Comparison of ENCODE assay signal across 9 mouse cellular contexts in the genomic region with DNA sequence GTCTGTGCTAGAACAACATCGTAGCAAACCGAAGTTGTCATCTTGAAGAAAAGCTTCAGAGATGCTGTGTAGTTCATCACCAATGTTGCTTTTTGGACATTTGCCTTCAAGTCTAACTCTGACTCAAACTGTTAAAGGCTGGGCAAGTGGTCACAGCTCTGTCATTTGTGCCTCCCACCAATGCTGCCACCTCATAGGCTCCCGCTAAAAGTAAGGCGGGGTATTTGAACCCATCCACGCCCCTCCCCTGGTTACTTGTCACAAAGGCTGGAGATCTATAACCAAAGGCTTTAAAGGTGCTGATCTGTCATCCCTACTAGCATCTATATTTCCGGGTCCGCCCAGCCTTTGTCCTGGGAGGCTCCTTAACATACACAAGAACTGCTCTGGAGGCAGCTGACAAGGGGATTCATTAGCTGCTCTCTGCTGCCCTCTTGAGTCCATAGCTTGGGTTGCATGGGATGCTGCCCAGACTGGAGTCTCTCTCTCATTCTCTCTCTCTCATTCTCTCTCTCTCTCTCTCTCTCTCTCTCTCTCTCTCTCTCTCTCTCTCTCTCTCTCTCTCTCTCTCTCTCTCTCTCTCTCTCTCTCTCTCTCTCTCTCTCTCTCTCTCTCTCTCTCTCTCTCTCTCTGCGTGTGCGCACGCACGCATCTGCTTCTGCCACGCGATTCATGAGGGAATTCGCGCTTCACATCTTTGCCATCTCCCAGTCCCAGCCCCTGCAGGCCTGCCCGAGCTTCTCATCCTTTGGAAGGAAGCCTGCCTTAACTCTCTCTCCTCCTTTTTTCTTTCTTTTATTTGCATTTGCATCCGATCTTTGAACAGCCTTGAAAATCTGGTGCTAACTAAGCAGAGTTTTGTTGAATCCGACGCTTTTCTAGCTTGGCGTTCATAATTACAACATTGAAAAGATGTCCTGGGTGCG. TPM values are rescaled to one million over a fixed set of nuclear protein-coding genes. Genes with fewer than 3 reads are reported as not detected.
DNase-seq lines count a peak whose midpoint lies in the region; ATAC-seq and TF ChIP-seq lines count a peak whose summit lies in the region.
"Had no signal": no experiment of that assay in that cellular context is flagged by ENCODE, and none has a peak within 500 bp of the region (broad histone marks: within the 10 kb centered on the region; RNA-seq: fewer than 3 reads in every experiment).

No protein-coding gene starts in this region.

- TF ChIP-seq CTCF in liver, embryonic 14.5 days (IDR thresholded peaks at IDR 0.05; ENCODE audit: low read depth), result peak; percentile 84
- peak; percentile 71 for TF ChIP-seq CTCF in testis, adult 2 months (IDR thresholded peaks at IDR 0.05; ENCODE audit: control insufficient read depth, insufficient read depth, insufficient replicate concordance, low read depth, low read length)

- H3K27ac ChIP-seq in heart, embryonic 15.5 days, result no peak overlapping the region
- no peak overlapping the region for H3K27ac ChIP-seq in liver, embryonic 14.5 days
- no peak overlapping the region for H3K27ac ChIP-seq in neural tube, embryonic 14.5 days (ENCODE audit: low read depth, low read length)
- no peak overlapping the region for H3K27ac ChIP-seq in testis, adult 2 months (ENCODE audit: control insufficient read depth, insufficient read depth, low read depth, low read length)
- H3K27ac ChIP-seq: liver, embryonic 15.5 days had no signal

- peak; percentile 34 to 58 for DNase-seq in CD8-positive naive resting alpha-beta T cell, adult 2 months (ENCODE audit: low read depth in 2 of 2, low spot score in 2 of 2)
- DNase-seq in brain, embryonic 18.5 days (ENCODE audit: low read depth, low spot score), result peak; percentile 55
- peak; percentile 62 for DNase-seq in fibroblast of lung, adult 2 months (ENCODE audit: low read depth)
- peak; percentile 53 to 80 for DNase-seq in kidney, postnatal 25 days
- DNase-seq in liver, embryonic 14.5 days (ENCODE audit: low read depth in 3 of 3, low spot score in 3 of 3), result peak; percentile 36 to 60 (median 47)

- H3K27me3 ChIP-seq in heart, embryonic 15.5 days, result no peaks in the 10 kb centered on the region
- no peaks in the 10 kb centered on the region for H3K27me3 ChIP-seq in liver, embryonic 14.5 days (ENCODE audit: control insufficient read depth, insufficient read depth, low read length)
- H3K27me3 ChIP-seq in neural tube, embryonic 14.5 days (ENCODE audit: control insufficient read depth, insufficient read depth, low read length), result no peaks in the 10 kb centered on the region
- H3K27me3 ChIP-seq in testis, adult 2 months (ENCODE audit: control insufficient read depth, insufficient read depth, low read length), result no peaks in the 10 kb centered on the region
- H3K27me3 ChIP-seq: liver, embryonic 15.5 days had no signal

- ATAC-seq in heart, embryonic 15.5 days (replicated peaks; ENCODE audit: insufficient number of reproducible peaks, insufficient read depth, low FRiP score, low read depth), result peak; percentile 66
- peak; percentile 68 for ATAC-seq in liver, embryonic 14.5 days (ENCODE audit: insufficient read depth)
- ATAC-seq in neural tube, embryonic 14.5 days (ENCODE audit: low read depth), result peak; percentile 87

- H3K4me1 ChIP-seq in heart, embryonic 15.5 days (replicated peaks), result peaks cover 3% of the 10 kb centered on the region; the same call in 1 of the 2 replicates
- H3K4me1 ChIP-seq in liver, embryonic 14.5 days (replicated peaks; ENCODE audit: control insufficient read depth in 2 of 2, insufficient read depth in 2 of 2, low read length in 1 of 2), result no peaks in the 10 kb centered on the region
- no peaks in the 10 kb centered on the region for H3K4me1 ChIP-seq in neural tube, embryonic 14.5 days (ENCODE audit: control insufficient read depth, insufficient read depth, low read length)
- H3K4me1 ChIP-seq in testis, adult 2 months (ENCODE audit: control insufficient read depth, insufficient read depth, low read length), result no peaks in the 10 kb centered on the region
- H3K4me1 ChIP-seq: liver, embryonic 15.5 days had no signal

- no peak for TF ChIP-seq POLR2A in testis, adult 2 months (IDR thresholded peaks at IDR 0.05; ENCODE audit: control insufficient read depth, low read depth, low read length)

- no peak for TF ChIP-seq EP300 in liver, embryonic 14.5 days (IDR thresholded peaks at IDR 0.05; ENCODE audit: low read depth)

- H3K36me3 ChIP-seq in heart, embryonic 15.5 days, result no peaks in the 10 kb centered on the region
- H3K36me3 ChIP-seq in liver, embryonic 14.5 days (replicated peaks; ENCODE audit: control insufficient read depth, insufficient read depth, low read depth), result no peaks in the 10 kb centered on the region
- no peaks in the 10 kb centered on the region for H3K36me3 ChIP-seq in neural tube, embryonic 14.5 days (ENCODE audit: control insufficient read depth, insufficient read depth, low read length)
- H3K36me3 ChIP-seq in testis, adult 2 months (ENCODE audit: control insufficient read depth, insufficient read depth, low read length), result no peaks in the 10 kb centered on the region
- H3K36me3 ChIP-seq: liver, embryonic 15.5 days had no signal

- 45% methylated on average over 21 of the region's 21 CpGs for WGBS in heart, embryonic 15.5 days
- WGBS in liver, embryonic 14.5 days (ENCODE audit: insufficient replicate concordance), result 43% methylated on average over 21 of the region's 21 CpGs
- 50% methylated on average over 21 of the region's 21 CpGs for WGBS in neural tube, embryonic 14.5 days

- peak overlapping the region; percentile 53 for H3K4me2 ChIP-seq in heart, embryonic 15.5 days
- H3K4me2 ChIP-seq in liver, embryonic 14.5 days (ENCODE audit: low read depth), result no peak overlapping the region
- H3K4me2 ChIP-seq in neural tube, embryonic 14.5 days (ENCODE audit: low read depth, low read length), result no peak overlapping the region
- H3K4me2 ChIP-seq: liver, embryonic 15.5 days had no signal

- H3K9ac ChIP-seq in heart, embryonic 15.5 days, result no peak overlapping the region
- no peak overlapping the region for H3K9ac ChIP-seq in liver, embryonic 14.5 days (replicated peaks)
- no peak overlapping the region for H3K9ac ChIP-seq in neural tube, embryonic 14.5 days (replicated peaks; ENCODE audit: low read depth, low read length)
- H3K9ac ChIP-seq: liver, embryonic 15.5 days had no signal

- peak overlapping the region; percentile 8; the same call in 1 of the 2 replicates for H3K4me3 ChIP-seq in heart, embryonic 15.5 days
- no peak overlapping the region for H3K4me3 ChIP-seq in liver, embryonic 14.5 days (ENCODE audit: insufficient read depth in 1 of 2, low read depth in 2 of 2, low read length in 2 of 2)
- no peak overlapping the region for H3K4me3 ChIP-seq in neural tube, embryonic 14.5 days (ENCODE audit: low read depth, low read length)
- peak overlapping the region; percentile 28 for H3K4me3 ChIP-seq in testis, adult 2 months (ENCODE audit: control insufficient read depth, low read depth, low read length)
- H3K4me3 ChIP-seq: liver, embryonic 15.5 days had no signal

- H3K9me3 ChIP-seq in heart, embryonic 15.5 days (replicated peaks), result no peaks in the 10 kb centered on the region
- no peaks in the 10 kb centered on the region for H3K9me3 ChIP-seq in liver, embryonic 14.5 days (ENCODE audit: control insufficient read depth, low read length)
- H3K9me3 ChIP-seq in neural tube, embryonic 14.5 days (ENCODE audit: control insufficient read depth, low read length), result no peaks in the 10 kb centered on the region
- H3K9me3 ChIP-seq: liver, embryonic 15.5 days had no signal

RNA-seq across cellular contexts. Expression of a gene that starts 17.7 kb away (rescaled TPM):
- 353 and 399 TPM in 2 replicates for polyA plus RNA-seq in heart, embryonic 15.5 days (2015; fragmentation: Nextera tagmentation; extraction: Ambion mirVana)
- polyA plus RNA-seq in liver, embryonic 14.5 days (2012; rRNA removed), result 184 and 339 TPM in 2 replicates
- 398 and 401 TPM in 2 replicates for polyA plus RNA-seq in liver, embryonic 14.5 days (2014; fragmentation: Nextera tagmentation; extraction: Ambion mirVana)
- 513 and 544 TPM in 2 replicates for polyA plus RNA-seq in neural tube, embryonic 14.5 days (2014; fragmentation: Nextera tagmentation; extraction: Ambion mirVana)
- 423 and 429 TPM in 2 replicates for polyA plus RNA-seq in testis, adult 2 months (2012; rRNA removed)

RNA-seq across cellular contexts. Expression of a gene that starts 19.4 kb away (rescaled TPM):
- not detected in 2 replicates for polyA plus RNA-seq in heart, embryonic 15.5 days (2015; fragmentation: Nextera tagmentation; extraction: Ambion mirVana)
- not detected in 2 replicates for polyA plus RNA-seq in liver, embryonic 14.5 days (2012; rRNA removed)
- polyA plus RNA-seq in liver, embryonic 14.5 days (2014; fragmentation: Nextera tagmentation; extraction: Ambion mirVana), result not detected in 2 replicates
- polyA plus RNA-seq in neural tube, embryonic 14.5 days (2014; fragmentation: Nextera tagmentation; extraction: Ambion mirVana), result not detected in 2 replicates
- polyA plus RNA-seq in testis, adult 2 months (2012; rRNA removed), result 0.36 and 0.49 TPM in 2 replicates
- polyA plus RNA-seq: liver, embryonic 15.5 days had no signal

RNA-seq across cellular contexts. Expression of a gene that starts 36.2 kb away (rescaled TPM):
- polyA plus RNA-seq in heart, embryonic 15.5 days (2015; fragmentation: Nextera tagmentation; extraction: Ambion mirVana), result 15.4 and 17.0 TPM in 2 replicates
- polyA plus RNA-seq in liver, embryonic 14.5 days (2012; rRNA removed), result 6.7 and 10.0 TPM in 2 replicates
- polyA plus RNA-seq in liver, embryonic 14.5 days (2014; fragmentation: Nextera tagmentation; extraction: Ambion mirVana), result 8.0 and 8.7 TPM in 2 replicates
- 83.6 and 96.9 TPM in 2 replicates for polyA plus RNA-seq in neural tube, embryonic 14.5 days (2014; fragmentation: Nextera tagmentation; extraction: Ambion mirVana)
- 18.5 and 22.2 TPM in 2 replicates for polyA plus RNA-seq in testis, adult 2 months (2012; rRNA removed)

RNA-seq across cellular contexts. Expression of a gene that starts 36.3 kb away (rescaled TPM):
- polyA plus RNA-seq in heart, embryonic 15.5 days (2015; fragmentation: Nextera tagmentation; extraction: Ambion mirVana), result 12.5 and 16.0 TPM in 2 replicates
- polyA plus RNA-seq in liver, embryonic 14.5 days (2012; rRNA removed), result 4.8 and 6.1 TPM in 2 replicates
- polyA plus RNA-seq in liver, embryonic 14.5 days (2014; fragmentation: Nextera tagmentation; extraction: Ambion mirVana), result 11.8 and 13.2 TPM in 2 replicates
- polyA plus RNA-seq in neural tube, embryonic 14.5 days (2014; fragmentation: Nextera tagmentation; extraction: Ambion mirVana), result 32.1 and 34.4 TPM in 2 replicates
- polyA plus RNA-seq in testis, adult 2 months (2012; rRNA removed), result 3.3 and 3.4 TPM in 2 replicates

RNA-seq across cellular contexts. Expression of a gene that starts 54.9 kb away (rescaled TPM):
- 0.05 TPM in 1 of 2 replicates, not detected in the other for polyA plus RNA-seq in heart, embryonic 15.5 days (2015; fragmentation: Nextera tagmentation; extraction: Ambion mirVana)
- polyA plus RNA-seq in liver, embryonic 14.5 days (2012; rRNA removed), result under 0.01 TPM in 1 of 2 replicates, not detected in the other
- not detected in 2 replicates for polyA plus RNA-seq in liver, embryonic 14.5 days (2014; fragmentation: Nextera tagmentation; extraction: Ambion mirVana)
- polyA plus RNA-seq in neural tube, embryonic 14.5 days (2014; fragmentation: Nextera tagmentation; extraction: Ambion mirVana), result 0.12 and 0.76 TPM in 2 replicates
- not detected in 2 replicates for polyA plus RNA-seq in testis, adult 2 months (2012; rRNA removed)
- polyA plus RNA-seq: liver, embryonic 15.5 days had no signal

Comparison
In these comparisons a context has a peak if more than half of its experiments do, and no peak if none do; other contexts are left out.
1. H3K4me3 ChIP-seq: peak in heart, embryonic 15.5 days (single experiment) and testis, adult 2 months (single experiment); none in liver, embryonic 14.5 days (0 of 2) and neural tube, embryonic 14.5 days (single experiment).
2. Peak in every context shown above with its lines, with median percentiles within 50 percentile points of each other: DNase-seq and ATAC-seq.